Mouse (Mus musculus) c-Kit-positive CD71-negative TER-119-negative erythroid progenitor cells, embryonic 14.5 days (primary cell): ENCODE measurements around the gene Rapgef2.
A peak's percentile ranks its signal among the peaks of the same experiment; 100 is the strongest.
"Not testable (repeated sequence)": the region's sequence is repeated elsewhere in the genome, so short reads cannot be mapped to it uniquely, and the experiment has no call there.

ENCODE experiments used
- DNase-seq: peaks from one replicate; pipeline ENCODE4 v3.0.0-alpha.2; 2013; ENCODE audit warnings: low read depth

Rapgef2 gene

GRCm38 (mm10) chr3:79233478-79234415 lies 52.6 kb downstream of the Rapgef2 start:
- DNase-seq = no peak

GRCm38 (mm10) chr3:79230718-79231117 lies 55.6 kb downstream of the Rapgef2 start:
- no peak for DNase-seq

DNA sequence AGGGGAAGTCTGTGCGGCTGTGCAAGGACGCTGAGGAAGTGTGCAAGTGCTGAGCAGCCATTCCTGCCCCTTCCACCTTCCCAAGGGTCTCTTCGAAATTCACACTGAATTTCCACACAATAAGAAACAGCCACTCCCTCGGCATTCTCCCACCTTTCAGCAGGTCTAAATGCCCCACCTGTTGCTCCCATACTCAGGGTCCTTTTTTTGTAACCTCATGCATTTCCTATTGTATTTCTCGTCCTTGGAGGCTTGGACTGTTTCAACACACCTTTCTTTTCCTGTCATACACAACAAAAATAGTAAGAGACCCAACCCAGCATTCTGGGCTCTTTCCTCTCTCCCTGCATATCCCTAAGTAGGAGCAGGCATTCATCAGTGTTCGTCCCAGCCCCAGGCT lies 56.8 kb downstream of the Rapgef2 start:
- DNase-seq = no peak

DNA sequence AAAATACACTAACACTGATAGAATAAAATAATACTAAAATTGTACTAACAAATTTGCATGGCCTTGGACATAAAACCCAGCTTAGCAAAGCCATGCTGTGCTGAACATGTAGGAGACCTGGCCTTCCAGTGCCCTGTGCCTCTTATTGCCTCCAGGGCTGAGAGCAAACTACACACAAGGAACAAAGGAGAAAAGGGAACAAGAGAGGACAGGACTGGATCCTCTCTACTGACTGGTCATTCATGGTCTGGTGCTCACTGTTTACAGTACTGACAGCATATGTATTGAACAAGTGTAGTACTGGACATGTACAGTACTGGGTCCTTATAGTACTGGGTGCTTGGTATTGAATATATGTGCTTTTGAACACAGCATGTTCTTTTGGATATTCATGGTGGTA lies 58.0 kb downstream of the Rapgef2 start:
- no peak for DNase-seq

GRCm38 (mm10) chr3:79227356-79228088 lies 58.8 kb downstream of the Rapgef2 start:
- DNase-seq = no peak

GRCm38 (mm10) chr3:79226807-79227206 lies 59.5 kb downstream of the Rapgef2 start:
- not testable (repeated sequence) for DNase-seq

GRCm38 (mm10) chr3:79225888-79226287 lies 60.4 kb downstream of the Rapgef2 start:
- no peak for DNase-seq

DNA sequence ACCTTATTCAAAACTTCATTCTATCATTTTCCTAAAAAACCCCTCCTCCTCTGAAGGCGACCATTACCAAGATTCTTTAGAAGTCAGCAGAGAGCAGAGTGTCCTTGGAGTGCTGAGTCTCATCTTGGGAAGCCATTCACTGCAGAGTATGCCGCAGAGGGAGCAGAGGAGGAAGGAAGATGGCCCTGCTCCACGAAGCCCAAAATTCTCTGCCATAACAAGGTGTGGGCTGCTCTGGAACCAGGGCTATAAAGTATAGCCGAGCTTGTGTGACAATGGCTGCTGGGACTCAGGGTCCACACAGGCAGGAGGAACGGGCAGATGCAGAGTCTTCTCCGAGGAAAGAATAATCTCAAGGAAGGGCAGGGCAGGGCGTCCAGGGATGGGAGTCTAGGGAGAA lies 62.0 kb downstream of the Rapgef2 start:
- DNase-seq = no peak

- no peak for DNase-seq
Observed at GRCm38 (mm10) chr3:79223281-79223680, 63.0 kb downstream of the Rapgef2 start.

DNA sequence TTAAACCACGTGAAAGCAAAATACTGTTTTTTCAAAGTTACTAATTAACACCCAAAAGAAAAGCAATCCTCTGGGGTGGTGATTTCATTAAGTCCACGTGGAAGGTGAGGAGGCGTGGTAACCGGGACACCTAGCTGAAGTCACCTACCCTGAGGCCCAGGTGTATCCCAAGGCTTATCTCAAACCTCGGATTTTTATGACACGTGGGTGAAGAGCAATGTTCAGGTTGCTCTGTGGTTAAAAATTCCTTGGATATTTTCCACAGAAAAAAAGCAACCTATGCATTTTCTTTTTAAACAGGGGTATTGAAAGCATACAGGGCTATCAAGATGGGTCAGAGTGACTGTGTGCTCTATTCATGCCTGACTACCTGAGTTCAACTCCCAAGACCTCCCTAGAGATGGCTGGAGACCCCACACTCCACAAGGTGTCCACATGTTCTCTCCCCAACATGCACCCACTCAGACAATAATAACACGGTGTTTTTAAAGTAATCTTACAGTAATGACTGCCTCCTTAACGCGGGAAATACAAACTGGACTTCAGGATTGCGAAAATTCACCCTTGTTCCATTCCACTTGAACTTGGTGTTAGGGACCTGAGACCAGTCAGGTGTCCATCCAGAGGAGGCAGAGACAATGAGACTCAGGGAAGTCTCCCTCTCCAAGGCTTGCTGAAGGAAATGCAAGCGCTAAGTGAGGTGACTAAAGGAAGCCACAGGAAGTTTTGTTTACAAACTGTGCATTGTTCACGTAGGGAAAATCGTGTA lies 63.9 kb downstream of the Rapgef2 start:
- DNase-seq = no peak

GRCm38 (mm10) chr3:79221296-79222191 lies 64.8 kb downstream of the Rapgef2 start:
- peak; percentile 72 for DNase-seq

DNA sequence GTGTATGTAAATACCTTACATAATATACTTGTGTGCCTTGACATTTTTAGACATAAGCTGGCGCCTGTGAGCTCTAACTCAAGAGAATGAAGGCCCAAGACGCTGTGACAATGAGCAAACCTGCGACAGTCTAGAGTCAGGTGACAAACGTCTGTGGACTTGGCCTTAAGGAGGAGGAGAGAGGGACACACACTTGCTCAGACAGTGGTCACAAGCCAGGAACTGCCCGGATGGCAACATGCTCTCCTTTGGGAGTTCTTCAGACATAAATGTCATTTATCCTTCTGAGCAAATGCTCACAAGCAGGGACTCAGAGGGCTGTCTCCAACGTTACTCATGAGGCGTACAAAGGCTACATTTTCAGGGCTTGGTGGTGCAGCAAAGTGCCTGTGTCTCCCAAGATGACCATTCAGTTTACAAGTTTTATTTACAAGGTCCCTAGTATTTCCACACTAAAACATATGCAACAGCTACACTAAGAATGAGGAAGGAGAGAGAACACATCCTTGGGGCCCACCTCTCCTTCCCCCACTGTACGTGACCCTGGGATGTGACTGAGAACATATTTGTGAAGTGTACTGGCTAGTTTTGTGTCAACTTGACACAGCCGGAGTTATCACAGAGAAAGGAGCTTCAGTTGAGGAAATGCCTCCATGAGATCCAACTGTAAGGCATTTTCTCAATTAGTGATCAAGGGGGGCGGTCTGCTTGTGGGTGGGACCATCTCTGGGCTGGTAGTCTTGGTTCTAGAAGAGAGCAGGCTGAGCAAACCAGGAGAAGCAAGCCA lies 67.0 kb downstream of the Rapgef2 start:
- no peak for DNase-seq

- no peak for DNase-seq
Observed at GRCm38 (mm10) chr3:79218566-79219051, 67.7 kb downstream of the Rapgef2 start.

DNA sequence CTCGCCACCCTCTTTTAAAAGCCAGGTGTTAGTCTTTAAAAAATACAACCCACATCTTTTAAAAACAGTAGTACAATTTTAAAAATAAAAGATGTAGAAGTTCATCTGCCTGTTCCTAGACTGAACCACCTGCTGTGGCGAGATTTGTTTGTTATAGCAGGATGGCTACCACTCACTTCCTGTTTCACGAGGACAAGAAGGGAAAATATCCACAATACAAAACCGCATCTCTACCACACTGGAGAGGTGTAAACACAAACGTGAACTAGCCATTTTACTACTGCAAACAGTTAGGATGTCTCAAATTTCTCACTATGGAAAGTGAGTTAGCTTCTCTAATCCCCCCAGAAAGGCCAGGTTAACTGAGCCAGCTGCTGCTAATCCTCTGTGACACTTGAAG lies 76.1 kb downstream of the Rapgef2 start:
- no peak for DNase-seq

DNA sequence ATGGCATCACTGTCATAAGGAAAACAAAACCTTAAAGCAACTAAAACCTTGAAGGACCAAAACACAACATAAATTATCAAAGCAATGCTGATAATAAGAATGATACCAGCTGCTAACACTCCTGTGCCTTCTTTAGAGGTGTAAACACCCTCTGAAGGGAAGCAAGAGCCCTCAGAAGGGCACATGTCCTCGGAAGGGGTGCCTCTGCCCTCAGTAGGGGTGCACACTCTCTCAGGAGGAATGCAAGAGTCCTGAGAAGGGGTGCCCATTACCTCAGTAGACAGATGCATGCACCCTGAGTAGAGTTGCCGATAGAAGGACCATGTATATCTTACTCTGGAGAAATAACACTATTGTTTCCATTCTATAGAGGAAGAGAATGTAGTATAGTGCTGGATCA lies 79.1 kb downstream of the Rapgef2 start:
- no peak for DNase-seq

- DNase-seq = no peak
Observed at GRCm38 (mm10) chr3:79206524-79206923, 79.8 kb downstream of the Rapgef2 start.

- DNase-seq = no peak
Observed at GRCm38 (mm10) chr3:79205981-79206380, 80.3 kb downstream of the Rapgef2 start.

- no peak for DNase-seq
Observed at GRCm38 (mm10) chr3:79205112-79205511, 81.2 kb downstream of the Rapgef2 start.

- no peak for DNase-seq
Observed at GRCm38 (mm10) chr3:79204261-79204660, 82.1 kb downstream of the Rapgef2 start.

DNA sequence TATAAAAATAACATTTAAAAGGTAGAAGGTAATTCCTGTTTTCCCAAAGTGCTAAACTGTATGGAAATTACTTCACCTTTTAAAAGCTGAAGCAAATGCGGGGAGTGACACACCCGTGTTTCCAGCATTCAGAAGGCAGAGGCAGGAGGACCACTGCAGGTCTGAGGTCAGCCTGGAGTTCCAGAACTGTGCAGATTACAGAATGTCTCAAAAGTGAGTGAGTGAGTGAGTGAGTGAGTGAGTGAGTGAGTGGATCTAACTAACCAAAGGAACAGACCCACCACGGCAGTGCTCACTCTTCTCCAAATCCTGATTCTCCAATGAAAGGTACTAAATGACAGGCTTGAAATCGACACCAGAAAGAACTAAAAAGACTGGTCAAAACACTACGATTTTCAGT lies 82.5 kb downstream of the Rapgef2 start:
- DNase-seq = no peak
